Mouse (Mus musculus): ENCODE measurements around the gene Ptpn20.

Gene Ptpn20

GRCm38 (mm10) chr14:33673350-33674087, 84.5 kb downstream of the Ptpn20 start:
- no peak for DNase-seq (ENCODE audit: extremely low read depth, low read depth, low spot score)

DNA sequence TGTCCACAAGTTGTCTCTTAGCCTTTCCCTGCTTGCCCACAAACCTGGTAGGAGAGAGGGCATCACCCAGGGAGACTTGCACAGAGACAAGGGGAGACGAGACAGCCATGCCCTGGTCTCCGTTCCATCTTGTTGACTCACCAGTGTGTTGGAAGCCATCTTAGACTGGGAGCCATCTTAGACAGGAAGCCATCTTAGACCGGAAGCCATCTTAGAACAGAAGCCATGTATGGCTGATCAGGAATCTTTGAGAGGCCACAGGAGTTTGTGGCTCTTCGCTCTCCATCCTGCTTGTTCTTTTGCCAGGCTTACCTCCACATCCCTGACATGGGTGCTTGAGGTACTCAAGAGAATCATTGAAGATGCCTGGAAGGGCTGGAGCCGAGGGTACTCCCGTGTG, 89.0 kb downstream of the Ptpn20 start:
- no peak for DNase-seq (ENCODE audit: extremely low read depth, low read depth, low spot score)

DNA sequence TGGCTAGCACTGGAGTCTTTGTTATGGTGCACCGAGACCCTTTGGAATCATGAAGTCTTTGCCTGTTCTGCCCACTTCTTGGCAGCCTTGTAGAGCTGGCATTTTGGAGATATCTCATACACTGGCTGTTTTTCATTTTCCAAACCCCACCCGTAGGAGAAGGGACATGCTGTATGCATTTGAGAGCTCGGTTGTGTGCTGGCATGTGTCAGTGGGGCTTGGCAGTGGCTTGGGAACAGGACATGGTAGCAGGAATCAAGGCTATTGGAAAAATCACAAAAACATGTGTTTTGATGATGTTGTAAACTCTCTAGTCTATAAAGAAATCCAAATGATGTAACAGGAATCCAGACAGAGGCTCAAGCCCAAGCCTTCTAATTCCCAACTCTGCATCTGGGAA, 89.7 kb downstream of the Ptpn20 start:
- DNase-seq (ENCODE audit: extremely low read depth, low read depth, low spot score), result no peak

DNA sequence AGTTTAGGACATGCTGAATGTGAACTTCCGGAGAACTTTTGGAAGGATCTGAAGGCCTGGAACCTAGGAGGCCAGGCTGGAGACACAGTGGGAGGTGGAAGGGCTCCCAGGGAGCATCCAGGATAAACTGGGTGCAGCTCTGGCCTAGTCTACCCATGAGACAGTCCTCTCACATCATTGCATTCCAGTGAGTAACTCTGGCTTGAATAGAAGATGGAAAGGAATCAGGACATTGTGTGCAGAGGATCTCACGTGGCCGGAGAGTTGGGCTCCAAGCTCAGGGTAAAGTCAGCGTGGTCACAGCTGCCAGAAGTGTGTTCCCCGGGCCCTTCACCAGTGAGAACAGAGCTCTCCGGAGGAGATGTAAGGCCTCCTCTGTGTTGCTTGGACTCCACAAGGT, 91.6 kb downstream of the Ptpn20 start:
- no peak for DNase-seq (ENCODE audit: extremely low read depth, low read depth, low spot score)

DNA sequence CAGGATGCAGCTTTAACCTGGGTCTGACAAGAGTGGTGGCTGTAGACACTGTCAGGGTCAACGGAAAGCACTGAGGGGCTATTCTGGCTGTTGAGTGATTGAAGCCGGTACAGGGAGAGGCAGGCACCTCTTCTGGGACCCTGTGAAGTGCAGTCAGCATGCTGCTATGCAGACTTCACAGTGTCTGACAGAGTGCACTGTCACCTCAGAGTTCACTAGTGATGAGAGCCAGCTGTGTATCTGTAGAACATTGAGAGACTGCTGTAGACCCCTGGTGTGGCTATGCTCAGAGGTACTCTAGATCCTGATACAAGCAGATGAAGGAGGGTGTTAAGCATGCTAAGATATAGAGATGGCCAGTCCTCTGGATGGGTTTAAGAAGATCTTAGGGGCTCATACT, 93.8 kb downstream of the Ptpn20 start:
- DNase-seq (ENCODE audit: extremely low read depth, low read depth, low spot score), result no peak

DNA sequence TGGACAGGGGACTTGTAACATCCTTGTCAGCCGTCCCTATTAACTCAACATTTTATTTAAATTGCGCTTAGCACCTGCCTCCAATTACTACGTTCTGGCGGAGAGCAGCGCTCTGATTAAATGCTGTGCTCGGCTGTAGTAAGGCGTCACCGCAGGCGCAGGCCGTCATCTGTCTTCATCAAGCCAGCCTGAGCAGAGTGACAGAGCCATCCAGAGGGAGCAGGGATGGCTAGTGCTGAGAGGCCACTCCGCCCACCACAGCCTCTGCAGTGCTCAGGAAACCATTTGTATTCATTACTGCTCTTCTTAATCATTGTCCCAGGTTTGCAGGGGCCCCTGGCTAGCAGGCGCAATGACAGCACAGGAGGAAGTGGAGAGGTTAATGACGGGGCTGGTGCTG, 94.7 kb downstream of the Ptpn20 start:
- DNase-seq (ENCODE audit: extremely low read depth, low read depth, low spot score), result no peak

GRCm38 (mm10) chr14:33687444-33688028, 98.5 kb downstream of the Ptpn20 start:
- DNase-seq (ENCODE audit: extremely low read depth, low read depth, low spot score), result no peak

- DNase-seq (ENCODE audit: extremely low read depth, low read depth, low spot score), result no peak
Measured at GRCm38 (mm10) chr14:33689044-33689443, 100.0 kb downstream of the Ptpn20 start.
